In the genomic region with DNA sequence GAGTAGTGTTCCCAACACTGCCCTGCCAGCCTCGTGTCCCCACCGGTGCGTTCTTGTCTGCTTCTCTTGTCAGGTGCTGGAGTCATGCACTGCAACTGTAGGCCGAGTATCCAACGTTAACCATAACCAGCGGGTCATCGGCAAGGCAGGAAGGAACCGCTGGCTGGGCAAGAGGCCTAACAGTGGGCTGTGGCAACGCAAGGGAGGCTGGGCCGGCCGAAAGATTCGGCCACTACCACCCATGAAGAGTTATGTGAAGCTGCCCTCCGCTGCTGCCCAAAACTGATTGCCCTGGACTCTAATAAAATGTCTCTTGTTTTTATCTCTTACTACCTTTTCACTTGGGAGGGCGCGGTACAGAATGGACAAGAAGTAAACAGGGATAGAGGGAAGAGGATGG, we compare ENCODE assay signal across 7 mouse cellular contexts. TPM values are rescaled to one million over a fixed set of nuclear protein-coding genes. Genes with fewer than 3 reads are reported as not detected.
DNase-seq lines count a peak whose midpoint lies in the region; ATAC-seq and TF ChIP-seq lines count a peak whose summit lies in the region.

No protein-coding gene starts in this region.

- 40% methylated on average over 15 of the region's 15 CpGs for WGBS in neural tube, embryonic 11.5 days
- WGBS in forebrain, embryonic 12.5 days: 42% methylated on average over 15 of the region's 15 CpGs
- 42% methylated on average over 15 of the region's 15 CpGs for WGBS in limb, embryonic 11.5 days
- 41% methylated on average over 15 of the region's 15 CpGs for WGBS in small intestine, adult 2 months

- no peaks in the 10 kb centered on the region for H3K27me3 ChIP-seq in neural tube, embryonic 11.5 days (ENCODE audit: control insufficient read depth, insufficient read depth, low read length)
- H3K27me3 ChIP-seq in forebrain, embryonic 12.5 days: no peaks in the 10 kb centered on the region
- no peaks in the 10 kb centered on the region for H3K27me3 ChIP-seq in limb, embryonic 11.5 days (ENCODE audit: control insufficient read depth, insufficient read depth, low read length)
- H3K27me3 ChIP-seq in small intestine, adult 2 months (ENCODE audit: control insufficient read depth, insufficient read depth, low read length): no peaks in the 10 kb centered on the region

- H3K4me1 ChIP-seq in neural tube, embryonic 11.5 days (ENCODE audit: control insufficient read depth, insufficient read depth, low read length): peaks cover 27% of the 10 kb centered on the region
- peaks cover 48% of the 10 kb centered on the region for H3K4me1 ChIP-seq in forebrain, embryonic 12.5 days
- peaks cover 18% of the 10 kb centered on the region for H3K4me1 ChIP-seq in limb, embryonic 11.5 days (ENCODE audit: control insufficient read depth, insufficient read depth, low read length)
- peaks cover 6% of the 10 kb centered on the region; the same call in 1 of the 2 replicates for H3K4me1 ChIP-seq in small intestine, adult 2 months (ENCODE audit: control insufficient read depth, insufficient read depth, insufficient read length, low read length)

- no peaks in the 10 kb centered on the region for H3K9me3 ChIP-seq in neural tube, embryonic 11.5 days (ENCODE audit: control insufficient read depth, low read length)
- H3K9me3 ChIP-seq in forebrain, embryonic 12.5 days: no peaks in the 10 kb centered on the region
- no peaks in the 10 kb centered on the region for H3K9me3 ChIP-seq in limb, embryonic 11.5 days (ENCODE audit: control insufficient read depth, low read length)

- no peak for DNase-seq in neural tube, embryonic 11.5 days (ENCODE audit: low spot score)
- no peak for DNase-seq in neural tube, embryonic 10.5 days (ENCODE audit: extremely low spot score, low spot score)
- DNase-seq in limb, embryonic 11.5 days (ENCODE audit: low spot score): peak; percentile 38
- no peak for DNase-seq in gastrocnemius, adult 8-10 months (ENCODE audit: low spot score in 2 of 2)

- H3K9ac ChIP-seq in neural tube, embryonic 11.5 days (ENCODE audit: low read length): peak overlapping the region; percentile 91
- peak overlapping the region; percentile 86 for H3K9ac ChIP-seq in forebrain, embryonic 12.5 days
- H3K9ac ChIP-seq in limb, embryonic 11.5 days (ENCODE audit: low read length): peak overlapping the region; percentile 81

- TF ChIP-seq CTCF in small intestine, adult 2 months (IDR thresholded peaks at IDR 0.05; ENCODE audit: extremely low read depth, insufficient read length, insufficient replicate concordance, low read depth, low read length): no peak

- H3K4me2 ChIP-seq in neural tube, embryonic 11.5 days (ENCODE audit: low read depth): peak overlapping the region; percentile 92
- peak overlapping the region; percentile 86 for H3K4me2 ChIP-seq in forebrain, embryonic 12.5 days
- H3K4me2 ChIP-seq in limb, embryonic 11.5 days (ENCODE audit: low read depth, severe bottlenecking): peak overlapping the region; percentile 89

- no peak for TF ChIP-seq POLR2A in small intestine, adult 2 months (IDR thresholded peaks at IDR 0.05; ENCODE audit: low read depth, low read length)

- no peak for ATAC-seq in neural tube, embryonic 11.5 days (ENCODE audit: insufficient read depth, low FRiP score, low TSS enrichment)
- ATAC-seq in forebrain, embryonic 12.5 days (ENCODE audit: low FRiP score): no peak
- ATAC-seq in limb, embryonic 11.5 days (ENCODE audit: insufficient number of reproducible peaks, low FRiP score, low TSS enrichment, low read depth): no peak
- no peak for ATAC-seq in inflammation-experienced regulatory T-cells, adult 6 months

- H3K4me3 ChIP-seq in neural tube, embryonic 11.5 days (ENCODE audit: low read depth, low read length): peak overlapping the region; percentile 60
- H3K4me3 ChIP-seq in forebrain, embryonic 12.5 days (replicated peaks): peak overlapping the region; percentile 65
- peak overlapping the region; percentile 66 for H3K4me3 ChIP-seq in limb, embryonic 11.5 days (ENCODE audit: low read depth, low read length)
- peak overlapping the region; percentile 80 for H3K4me3 ChIP-seq in small intestine, adult 2 months (ENCODE audit: low read depth, low read length)

- no peaks in the 10 kb centered on the region; the same call in 1 of the 2 replicates for H3K36me3 ChIP-seq in neural tube, embryonic 11.5 days (ENCODE audit: control insufficient read depth, insufficient read depth, low read length)
- peaks cover 34% of the 10 kb centered on the region for H3K36me3 ChIP-seq in forebrain, embryonic 12.5 days (replicated peaks)
- peaks cover 18% of the 10 kb centered on the region for H3K36me3 ChIP-seq in limb, embryonic 11.5 days (ENCODE audit: control insufficient read depth, insufficient read depth, low read length)
- peaks cover 7% of the 10 kb centered on the region for H3K36me3 ChIP-seq in small intestine, adult 2 months (ENCODE audit: control insufficient read depth, insufficient read depth, low read length)

- H3K27ac ChIP-seq in neural tube, embryonic 11.5 days (ENCODE audit: low read depth, low read length): peak overlapping the region; percentile 90
- peak overlapping the region; percentile 94 for H3K27ac ChIP-seq in forebrain, embryonic 12.5 days
- peak overlapping the region; percentile 82 for H3K27ac ChIP-seq in limb, embryonic 11.5 days (replicated peaks; ENCODE audit: low read depth, low read length)
- peak overlapping the region; percentile 1; the same call in 1 of the 2 replicates for H3K27ac ChIP-seq in small intestine, adult 2 months (ENCODE audit: insufficient read depth, low read depth, low read length)

RNA-seq across cellular contexts. Expression of gene Cul7, which starts 0.3 kb away (rescaled TPM):
- 31.7 and 37.0 TPM in 2 replicates for polyA plus RNA-seq in neural tube, embryonic 11.5 days (2014; fragmentation: Nextera tagmentation; extraction: Ambion mirVana)
- polyA plus RNA-seq in forebrain, embryonic 12.5 days (2016; fragmentation: Nextera tagmentation; extraction: Ambion mirVana): 46.5 and 47.8 TPM in 2 replicates
- polyA plus RNA-seq in limb, embryonic 11.5 days (2014; fragmentation: Nextera tagmentation; extraction: Ambion mirVana): 34.6 and 36.3 TPM in 2 replicates
- polyA plus RNA-seq in small intestine, adult 2 months (2012; rRNA removed): 7.6 and 12.1 TPM in 2 replicates
- polyA plus RNA-seq in inflammation-experienced regulatory T-cells, adult 6 months (2017; shearing (Covaris generic)): 1 to 10 TPM; 1.7 to 4.1 (median 2.5) TPM
- 1 to 10 TPM; 2.7 to 3.7 (median 3.0) TPM for total RNA-seq in gastrocnemius, adult 8-10 months (2022)

RNA-seq across cellular contexts. Expression of gene Mrpl2, which starts 3.8 kb away (rescaled TPM):
- 104 and 113 TPM in 2 replicates for polyA plus RNA-seq in neural tube, embryonic 11.5 days (2014; fragmentation: Nextera tagmentation; extraction: Ambion mirVana)
- 76.6 and 102 TPM in 2 replicates for polyA plus RNA-seq in forebrain, embryonic 12.5 days (2016; fragmentation: Nextera tagmentation; extraction: Ambion mirVana)
- polyA plus RNA-seq in limb, embryonic 11.5 days (2014; fragmentation: Nextera tagmentation; extraction: Ambion mirVana): 106 and 126 TPM in 2 replicates
- polyA plus RNA-seq in small intestine, adult 2 months (2012; rRNA removed): 47.6 and 82.8 TPM in 2 replicates
- polyA plus RNA-seq in inflammation-experienced regulatory T-cells, adult 6 months (2017; shearing (Covaris generic)): 10 to 100 TPM; 59.1 to 81.9 (median 60.2) TPM
- total RNA-seq in gastrocnemius, adult 8-10 months (2022): 100 to 1,000 TPM in 2 of 4 experiments, 10 to 100 TPM in 2; 88.6 to 106 (median 98.1) TPM

RNA-seq across cellular contexts. Expression of gene Klc4, which starts 4.0 kb away (rescaled TPM):
- 36.4 and 38.4 TPM in 2 replicates for polyA plus RNA-seq in neural tube, embryonic 11.5 days (2014; fragmentation: Nextera tagmentation; extraction: Ambion mirVana)
- polyA plus RNA-seq in forebrain, embryonic 12.5 days (2016; fragmentation: Nextera tagmentation; extraction: Ambion mirVana): 39.0 and 42.5 TPM in 2 replicates
- polyA plus RNA-seq in limb, embryonic 11.5 days (2014; fragmentation: Nextera tagmentation; extraction: Ambion mirVana): 23.8 and 25.7 TPM in 2 replicates
- 103 and 213 TPM in 2 replicates for polyA plus RNA-seq in small intestine, adult 2 months (2012; rRNA removed)
- polyA plus RNA-seq in inflammation-experienced regulatory T-cells, adult 6 months (2017; shearing (Covaris generic)): 10 to 100 TPM in 1 of 3 experiments, 1 to 10 TPM in 2; 7.6 to 10.1 (median 9.1) TPM
- total RNA-seq in gastrocnemius, adult 8-10 months (2022): 10 to 100 TPM; 13.2 to 14.4 (median 13.5) TPM

RNA-seq across cellular contexts. Expression of gene Ptk7, which starts 20.5 kb away (rescaled TPM):
- polyA plus RNA-seq in neural tube, embryonic 11.5 days (2014; fragmentation: Nextera tagmentation; extraction: Ambion mirVana): 32.9 and 35.8 TPM in 2 replicates
- polyA plus RNA-seq in forebrain, embryonic 12.5 days (2016; fragmentation: Nextera tagmentation; extraction: Ambion mirVana): 55.3 and 56.4 TPM in 2 replicates
- polyA plus RNA-seq in limb, embryonic 11.5 days (2014; fragmentation: Nextera tagmentation; extraction: Ambion mirVana): 50.3 and 60.4 TPM in 2 replicates
- polyA plus RNA-seq in small intestine, adult 2 months (2012; rRNA removed): 6.6 and 6.8 TPM in 2 replicates
- not detected for polyA plus RNA-seq in inflammation-experienced regulatory T-cells, adult 6 months (2017; shearing (Covaris generic))
- under 1 TPM; 0.15 to 0.38 (median 0.30) TPM for total RNA-seq in gastrocnemius, adult 8-10 months (2022)

RNA-seq across cellular contexts. Expression of gene Rrp36, which starts 24.3 kb away (rescaled TPM):
- 49.8 and 53.5 TPM in 2 replicates for polyA plus RNA-seq in neural tube, embryonic 11.5 days (2014; fragmentation: Nextera tagmentation; extraction: Ambion mirVana)
- polyA plus RNA-seq in forebrain, embryonic 12.5 days (2016; fragmentation: Nextera tagmentation; extraction: Ambion mirVana): 54.4 and 57.6 TPM in 2 replicates
- polyA plus RNA-seq in limb, embryonic 11.5 days (2014; fragmentation: Nextera tagmentation; extraction: Ambion mirVana): 59.8 and 61.3 TPM in 2 replicates
- 30.8 and 47.4 TPM in 2 replicates for polyA plus RNA-seq in small intestine, adult 2 months (2012; rRNA removed)
- 10 to 100 TPM; 47.3 to 50.7 (median 47.7) TPM for polyA plus RNA-seq in inflammation-experienced regulatory T-cells, adult 6 months (2017; shearing (Covaris generic))
- 10 to 100 TPM in 1 of 4 experiments, 1 to 10 TPM in 3; 8.7 to 10.7 (median 9.2) TPM for total RNA-seq in gastrocnemius, adult 8-10 months (2022)

Comparison
In these comparisons a context has a peak if more than half of its experiments do, and no peak if none do; other contexts are left out.
1. H3K27ac ChIP-seq: peak in every context shown above with its lines; median percentile 94 in forebrain, embryonic 12.5 days; 90 in neural tube, embryonic 11.5 days; 82 in limb, embryonic 11.5 days; 1 in small intestine, adult 2 months.